Mouse (Mus musculus) Patski (cell line): ENCODE measurements around the gene Cenph. TPM values are rescaled to one million over a fixed set of nuclear protein-coding genes. Genes with fewer than 3 reads are reported as not detected.
"Not testable (repeated sequence)": the region's sequence is repeated elsewhere in the genome, so short reads cannot be mapped to it uniquely, and the experiment has no call there.

Experiments
- ATAC-seq: fragments of 100-300 bp; one replicate; pipeline ENCODE4 v1.8.0; 2021
- CTCF ChIA-PET: fragments of 350-600 bp; sonication (Branson Sonifier 250); formaldehyde crosslinking; loops from one replicate; lab custom pipeline; 2022; ENCODE audit warnings: inconsistent platforms; lab: Charles Lee
- POLR2A ChIA-PET: fragments of 350-600 bp; sonication (Branson Sonifier 250); formaldehyde crosslinking; loops from one replicate; lab custom pipeline; 2022; ENCODE audit warnings: antibody characterized with exemption, inconsistent platforms; lab: Charles Lee
- DNase-seq: peaks from one replicate; pipeline ENCODE4 v3.0.0-alpha.2; 2011; ENCODE audit warnings: low read depth, low spot score
- H3K27me3 ChIP-seq: fragments of 371-371 bp; one replicate; pipeline ENCODE4 v1.5.1; 2021
- CTCF ChIP-seq: fragments of 100-300 bp; IDR thresholded peaks from one replicate; pipeline ENCODE4 v1.5.1; 2021
- in situ Hi-C: fragments of 300-500 bp; cut with MboI; formaldehyde crosslinking; loops from 3 replicates; pipeline ENCODE4 v1.11.1; 2018; ENCODE audit warnings: low pct_unique_long_range_greater_than_20kb, mixed read lengths
- polyA plus RNA-seq: library from polyadenylated mRNA; unstranded; gene quantifications from one replicate; pipeline ENCODE4 v1.2.3, GENCODE M21; 2021

The Cenph gene
- 14.3 TPM for polyA plus RNA-seq

GRCm38 (mm10) chr13:100775252-100776055, at the start of gene Cenph:
Gene Cenph (minus strand): TSS chr13:100775899.
- peak; percentile 48 for DNase-seq
- CTCF ChIA-PET, result interaction anchor here (0.6 kb wide), 1 partner anchor 38 kb away, joined by 3 read pairs; no protein-coding TSS in a partner anchor
- in situ Hi-C loops, result no loop called here
- POLR2A ChIA-PET, result interaction anchor here (1.0 kb wide), 1 partner anchor 32 kb away, joined by 3 read pairs; no protein-coding TSS in a partner anchor
- TF ChIP-seq CTCF, result no peak
- H3K27me3 ChIP-seq, result no peaks in the 10 kb centered on the region
- ATAC-seq, result peak; percentile 77

GRCm38 (mm10) chr13:100824916-100825315, 49.2 kb upstream of the Cenph start:
- no peaks in the 10 kb centered on the region for H3K27me3 ChIP-seq
- no peak for TF ChIP-seq CTCF
- ATAC-seq, result no peak
- ChIA-PET CTCF (no interaction called here), POLR2A (interaction anchor here (0.7 kb wide), 1 partner anchor 1548 kb away, joined by 4 read pairs; no protein-coding TSS in a partner anchor)
- DNase-seq, result no peak
- in situ Hi-C loops, result no loop called here

GRCm38 (mm10) chr13:100824306-100824705, 48.6 kb upstream of the Cenph start:
- H3K27me3 ChIP-seq, result no peaks in the 10 kb centered on the region
- no peak for DNase-seq
- in situ Hi-C loops, result no loop called here
- ATAC-seq, result no peak
- ChIA-PET CTCF (no interaction called here), POLR2A (interaction anchor here (0.7 kb wide), 1 partner anchor 1548 kb away, joined by 4 read pairs; no protein-coding TSS in a partner anchor)
- TF ChIP-seq CTCF, result no peak

- ATAC-seq (no peak), DNase-seq (no peak)
- no peaks in the 10 kb centered on the region for H3K27me3 ChIP-seq
- POLR2A ChIA-PET, result no interaction called here
- in situ Hi-C loops, result no loop called here
- no peak for TF ChIP-seq CTCF
- CTCF ChIA-PET, result no interaction called here
These were observed 48.2 kb upstream of the Cenph start for GRCm38 (mm10) chr13:100823863-100824262.

- CTCF ChIA-PET, result no interaction called here
These were observed 38.8 kb upstream of the Cenph start for GRCm38 (mm10) chr13:100814451-100814850.

GRCm38 (mm10) chr13:100805776-100806175, 30.1 kb upstream of the Cenph start:
- in situ Hi-C loops, result no loop called here
- TF ChIP-seq CTCF, result no peak

More at GRCm38 (mm10) chr13:100814451-100814850, 38.8 kb upstream of the Cenph start:
- in situ Hi-C loops, result no loop called here
- ATAC-seq, result no peak
- no peaks in the 10 kb centered on the region for H3K27me3 ChIP-seq
- no peak for DNase-seq
- no peak for TF ChIP-seq CTCF
- POLR2A ChIA-PET, result interaction anchor here (0.5 kb wide), 1 partner anchor 18 kb away, joined by 4 read pairs; no protein-coding TSS in a partner anchor

GRCm38 (mm10) chr13:100797171-100797570, 21.5 kb upstream of the Cenph start:
- POLR2A ChIA-PET, result no interaction called here
- ATAC-seq (no peak), DNase-seq (no peak)
- no peaks in the 10 kb centered on the region for H3K27me3 ChIP-seq
- in situ Hi-C loops, result no loop called here
- CTCF ChIA-PET, result no interaction called here
- TF ChIP-seq CTCF, result no peak

More at GRCm38 (mm10) chr13:100805776-100806175, 30.1 kb upstream of the Cenph start:
- DNase-seq, result no peak
- no peak for ATAC-seq
- ChIA-PET CTCF (interaction anchor here (1.5 kb wide), 1 partner anchor 14 kb away, joined by 3 read pairs; no protein-coding TSS in a partner anchor), POLR2A (no interaction called here)
- no peaks in the 10 kb centered on the region for H3K27me3 ChIP-seq

- CTCF ChIA-PET, result no interaction called here
- POLR2A ChIA-PET, result no interaction called here
- ATAC-seq (no peak), DNase-seq (no peak)
- in situ Hi-C loops, result no loop called here
- no peak for TF ChIP-seq CTCF
- no peaks in the 10 kb centered on the region for H3K27me3 ChIP-seq
These were observed 13.4 kb upstream of the Cenph start for GRCm38 (mm10) chr13:100789083-100789482.

GRCm38 (mm10) chr13:100788057-100788456, 12.4 kb upstream of the Cenph start:
- POLR2A ChIA-PET, CTCF ChIA-PET, ATAC-seq, DNase-seq, in situ Hi-C loops, H3K27me3 ChIP-seq: not testable (repeated sequence)

GRCm38 (mm10) chr13:100787316-100788010, 11.8 kb upstream of the Cenph start:
- H3K27me3 ChIP-seq, result no peaks in the 10 kb centered on the region
- CTCF ChIA-PET, result no interaction called here
- TF ChIP-seq CTCF, result no peak
- ATAC-seq (no peak), DNase-seq (no peak)
- POLR2A ChIA-PET, result no interaction called here
- in situ Hi-C loops, result no loop called here
